Mouse (Mus musculus) T-cell, adult 2 months (primary cell): ENCODE results near the gene Klhl5.

Experiments
- DNase-seq: peaks from one replicate; pipeline ENCODE4 v3.0.0; 2022; ENCODE audit warnings: low spot score

The Klhl5 gene

GRCm38 (mm10) chr5:65199346-65200128 is 92.2 kb downstream of the Klhl5 start, which contains the start of gene Wdr19:
Gene Wdr19, plus strand, starts transcription at chr5:65199696.
- peak; percentile 99 for DNase-seq

- no peak for DNase-seq
Measured at GRCm38 (mm10) chr5:65204726-65205125, 97.4 kb downstream of the Klhl5 start.

GRCm38 (mm10) chr5:65213321-65213720 is 106.0 kb downstream of the Klhl5 start:
- peak; percentile 28 for DNase-seq
